Mouse (Mus musculus): ENCODE measurements around the gene Adarb2.

The Adarb2 gene

DNA sequence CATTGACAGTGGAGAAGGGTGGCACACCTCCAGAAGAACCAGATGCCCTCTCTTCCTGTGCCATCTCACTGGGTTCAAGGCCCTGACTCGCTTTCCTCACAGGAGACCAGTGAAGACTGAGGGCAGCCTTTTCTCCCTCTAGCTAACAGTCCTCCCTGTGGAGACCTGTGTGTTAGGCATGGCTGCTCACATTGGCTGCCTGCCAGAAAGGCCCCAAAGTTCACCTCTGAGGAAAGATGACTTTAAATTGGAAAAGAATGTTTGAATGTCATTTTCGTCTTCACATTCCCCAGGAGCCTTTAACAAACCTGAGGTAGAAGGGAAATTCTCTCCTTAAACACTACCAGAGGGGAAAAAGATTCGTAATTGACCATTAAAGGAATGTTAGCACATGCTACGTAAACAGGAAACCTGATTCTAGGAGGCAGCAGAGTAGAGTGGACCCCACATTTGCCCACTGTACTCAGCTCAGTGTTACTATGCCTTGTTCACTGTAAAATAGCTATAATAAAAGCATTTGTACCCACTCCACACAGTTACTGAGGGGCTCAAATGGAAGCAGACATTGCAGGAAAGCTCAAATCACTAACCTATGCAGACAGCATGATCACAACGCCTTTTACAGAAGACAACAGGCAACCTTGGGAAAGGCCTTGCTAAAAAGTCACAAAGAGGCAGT lies 285.2 kb downstream of the Adarb2 start:
- no peak for DNase-seq

DNA sequence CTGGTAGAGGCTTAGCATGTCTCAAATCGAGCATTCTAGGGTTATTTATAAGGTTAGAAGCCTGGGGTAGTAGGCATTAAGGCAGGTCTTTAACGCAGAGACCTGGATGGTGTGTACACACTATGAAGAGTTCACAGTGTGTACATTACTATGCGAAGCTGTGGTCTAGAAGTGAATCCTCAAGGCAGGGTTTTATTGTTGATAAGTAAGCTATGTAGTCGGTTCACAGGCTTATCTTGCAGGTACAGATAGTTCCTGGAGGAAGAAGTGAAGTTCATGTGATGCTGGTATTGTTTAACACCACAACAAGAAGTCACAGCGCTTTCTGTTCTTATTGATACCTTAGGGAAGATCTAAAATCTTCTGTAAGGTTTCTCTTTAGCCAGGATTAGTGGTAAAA lies 290.7 kb downstream of the Adarb2 start:
- DNase-seq = no peak

DNA sequence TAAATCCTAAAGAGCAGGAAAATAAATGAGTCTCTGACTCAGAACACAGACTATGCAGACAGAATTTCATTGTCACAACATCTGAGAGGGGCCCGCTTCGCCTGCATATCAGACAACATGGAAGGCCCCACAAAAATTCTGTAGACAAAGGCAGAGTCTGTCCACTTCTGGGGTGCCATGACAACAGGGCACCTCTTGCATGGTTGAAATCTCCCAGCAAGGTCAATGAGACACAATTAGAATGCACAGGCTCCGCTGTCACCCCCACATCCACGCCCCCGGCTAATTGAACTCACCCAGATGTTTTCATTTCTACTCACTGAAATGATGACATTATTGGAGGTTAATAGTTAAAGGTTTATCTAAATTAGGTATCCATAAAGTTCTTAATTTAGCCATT lies 296.9 kb downstream of the Adarb2 start:
- DNase-seq = no peak

DNA sequence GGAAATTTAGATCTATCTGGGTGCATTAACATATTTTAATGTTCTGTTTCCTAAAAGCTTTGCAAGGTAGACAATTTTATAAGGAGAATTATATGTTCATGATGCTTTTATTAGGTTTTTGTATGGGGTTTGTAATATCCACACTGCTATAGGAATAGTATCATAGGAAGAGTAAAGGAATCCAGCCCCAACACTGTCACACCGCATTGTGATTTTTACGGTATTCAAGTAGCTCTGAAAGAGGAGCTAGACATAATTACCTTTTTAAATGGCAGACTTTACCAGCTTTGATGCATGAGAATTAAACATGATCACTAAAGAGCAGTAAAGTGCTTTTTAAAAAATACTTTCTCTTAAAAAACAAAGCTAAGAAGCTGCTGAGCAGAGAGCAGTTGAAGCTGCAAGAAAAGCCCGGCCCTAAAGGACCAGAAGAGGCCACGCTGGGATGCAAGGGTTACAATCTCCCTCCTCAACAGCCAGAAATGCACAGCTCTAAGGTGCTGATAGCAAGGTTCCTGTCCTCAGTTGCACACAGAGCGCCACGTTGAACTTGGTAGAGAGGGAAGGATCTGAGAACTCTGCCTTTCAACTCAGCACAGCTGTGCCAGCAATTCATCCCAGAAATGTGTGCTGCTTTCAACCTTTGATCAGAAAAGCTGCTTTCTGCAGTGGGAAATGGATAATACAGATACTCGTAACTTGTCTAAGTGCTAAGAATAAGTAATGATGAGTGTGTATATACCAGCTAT lies 308.6 kb downstream of the Adarb2 start:
- no peak for DNase-seq

DNA sequence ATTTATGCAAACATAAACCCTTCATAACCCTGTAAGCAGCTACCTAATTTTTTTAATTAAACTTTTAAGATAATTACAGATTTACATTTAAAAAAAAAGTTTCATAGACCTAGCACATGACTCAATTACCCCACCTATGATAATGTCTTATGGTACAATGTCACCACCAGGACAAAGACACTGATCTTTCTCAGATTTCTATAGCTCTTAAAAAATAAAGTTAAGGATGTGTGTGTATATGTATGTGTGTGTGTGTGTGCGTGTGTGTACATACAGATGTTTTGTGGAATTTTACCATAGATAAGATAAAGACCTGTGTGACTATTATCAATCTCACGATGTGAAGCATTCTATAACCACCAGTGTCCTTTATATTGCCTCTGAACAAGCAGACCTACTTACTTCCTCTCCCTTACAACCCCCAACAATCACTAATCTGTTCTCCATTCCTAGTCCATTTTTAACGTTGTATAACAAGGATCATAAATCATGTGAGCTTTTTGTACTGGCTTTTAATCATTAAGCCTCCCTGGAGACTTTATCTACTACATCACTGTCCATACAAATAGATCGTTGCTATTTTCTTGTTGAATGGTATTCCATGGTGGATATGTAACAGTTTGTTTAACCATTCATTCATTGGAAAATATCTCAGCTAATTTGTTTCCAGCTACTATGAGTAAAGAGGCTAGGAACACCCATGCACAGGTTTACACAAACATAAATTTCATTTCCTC lies 313.5 kb downstream of the Adarb2 start:
- no peak for DNase-seq

DNA sequence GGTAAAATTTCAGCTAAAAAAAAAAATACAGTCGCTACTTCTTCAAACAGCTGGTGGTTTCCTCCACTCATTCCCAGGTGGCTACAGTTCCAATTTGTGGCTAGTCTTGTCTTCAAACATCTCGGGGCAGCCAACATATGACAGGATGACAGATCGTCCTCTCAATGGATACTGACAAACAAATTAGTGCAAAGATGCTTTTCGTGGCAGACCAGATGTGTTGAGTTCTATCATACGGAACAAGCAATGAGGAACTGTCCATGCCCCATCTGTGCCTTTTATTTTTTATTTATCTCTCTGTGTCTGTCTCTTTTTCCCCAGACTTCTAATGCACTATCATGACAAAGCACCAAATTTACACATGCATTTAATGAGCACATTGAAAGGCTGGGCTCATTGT lies 316.5 kb downstream of the Adarb2 start:
- DNase-seq = no peak

DNA sequence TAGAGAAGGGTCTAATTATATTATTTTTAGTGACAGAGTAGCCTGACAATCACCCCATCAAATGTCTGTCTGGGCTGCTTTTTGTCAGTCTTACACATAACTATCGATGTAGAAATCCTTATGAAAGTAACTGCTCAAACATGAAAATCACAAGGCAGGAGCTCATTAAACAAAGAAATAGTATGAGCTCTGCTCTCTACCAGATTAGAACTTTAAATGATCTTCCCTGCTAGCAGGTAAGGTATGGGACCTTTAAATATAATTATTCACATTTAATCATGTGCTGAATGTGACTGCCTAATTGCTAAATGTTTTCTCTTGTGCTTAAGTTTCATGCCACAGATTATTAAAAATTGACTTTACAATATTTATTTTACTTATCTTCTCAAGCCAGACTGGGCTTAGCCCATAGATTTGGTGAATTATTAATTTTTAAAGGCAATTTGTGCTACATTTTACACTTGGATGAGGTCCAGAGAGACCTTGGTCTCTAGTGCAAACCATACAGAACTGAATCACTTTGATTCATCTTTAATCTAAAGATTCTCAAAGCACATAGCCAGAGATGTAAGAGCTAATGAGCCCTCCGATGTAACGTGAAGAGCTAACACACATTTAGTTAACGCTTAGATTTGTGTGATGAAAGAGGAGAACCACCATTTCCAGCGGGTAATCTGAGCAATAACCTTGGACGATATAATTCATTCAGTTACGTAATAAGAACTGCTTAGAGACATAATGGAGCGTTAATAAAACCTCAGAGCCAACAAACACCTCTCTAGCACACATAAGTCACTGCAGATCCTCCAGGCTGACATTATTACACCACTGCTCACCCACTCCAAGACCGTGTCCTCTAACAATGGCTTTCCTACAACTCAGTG lies 323.3 kb downstream of the Adarb2 start:
- DNase-seq = no peak

DNA sequence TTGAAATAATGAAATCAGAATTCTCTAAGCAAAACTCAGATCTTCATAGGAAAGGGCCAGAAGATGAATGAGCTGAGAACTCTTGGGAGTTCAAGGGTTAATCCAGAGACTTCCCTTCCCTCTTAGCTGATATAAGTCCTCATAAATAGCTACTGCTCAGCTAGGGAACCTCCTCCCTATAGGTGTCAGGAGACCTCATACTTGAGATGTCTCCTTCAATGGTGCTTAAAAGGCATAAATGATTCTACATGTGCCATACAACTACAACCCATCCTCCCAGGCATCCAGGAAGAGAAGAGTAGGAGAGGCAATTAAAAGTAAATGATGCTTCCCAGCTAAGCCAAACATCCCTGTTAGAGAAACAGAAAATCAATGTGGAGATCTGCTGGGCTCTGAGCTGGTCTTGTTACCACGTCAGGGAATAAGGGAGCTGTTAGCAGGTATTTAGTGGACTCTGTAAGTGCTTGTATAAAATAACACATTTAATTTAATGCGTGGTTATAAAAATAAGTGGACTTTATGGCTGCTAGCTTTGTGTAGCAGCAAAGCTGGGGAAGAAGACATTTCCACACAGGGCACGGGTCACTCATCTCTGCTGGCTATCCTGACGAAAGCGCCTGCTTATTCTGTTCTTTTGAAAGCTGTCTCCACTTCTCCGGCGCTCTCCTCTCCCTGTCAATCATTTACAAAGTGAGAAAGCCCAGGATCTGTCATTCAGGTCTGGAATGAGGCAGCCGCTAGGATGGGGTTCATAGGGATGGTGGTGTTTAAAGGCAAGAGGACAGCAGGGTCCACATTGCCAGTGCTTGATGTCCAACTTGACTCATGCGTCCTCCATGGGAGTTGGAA lies 331.8 kb downstream of the Adarb2 start:
- no peak for DNase-seq

DNA sequence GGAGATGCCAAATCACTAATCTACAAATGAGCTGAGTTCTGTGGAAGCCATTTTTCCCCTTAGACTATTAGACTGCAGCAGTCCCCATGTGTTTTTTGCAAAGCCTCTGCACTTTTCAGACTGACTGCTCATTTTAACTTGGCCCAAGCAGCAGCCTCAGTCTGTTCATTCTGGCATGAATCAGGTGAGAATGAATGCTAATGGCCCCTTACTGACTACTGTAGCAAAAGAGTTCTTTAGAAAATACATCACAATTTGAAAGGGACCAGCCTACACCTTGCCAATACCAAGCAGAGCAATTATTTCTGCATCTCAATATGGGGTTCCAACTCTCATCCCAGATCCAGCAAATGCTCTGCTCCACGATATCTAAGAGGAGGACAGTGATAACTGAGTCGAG lies 335.8 kb downstream of the Adarb2 start:
- no peak for DNase-seq

DNA sequence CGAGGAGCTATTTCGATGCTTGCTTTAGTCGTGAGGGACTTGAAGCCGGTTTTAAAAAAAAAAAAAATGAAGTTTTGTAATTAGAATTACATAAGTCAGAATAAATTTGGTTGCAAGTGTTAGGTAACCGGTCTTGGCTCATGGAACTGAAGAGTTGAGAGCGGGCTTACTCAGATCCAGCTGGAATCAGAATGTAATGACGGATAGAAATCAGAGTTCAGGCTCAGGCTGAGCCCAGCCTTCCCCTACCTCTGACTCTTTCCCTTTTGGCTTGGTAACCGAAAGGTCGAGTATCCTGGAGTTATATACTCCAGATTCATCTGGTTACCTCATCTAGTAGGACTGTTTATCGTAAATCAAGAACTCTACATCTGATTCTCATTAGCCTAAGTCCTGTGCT lies 336.2 kb downstream of the Adarb2 start:
- no peak for DNase-seq

DNA sequence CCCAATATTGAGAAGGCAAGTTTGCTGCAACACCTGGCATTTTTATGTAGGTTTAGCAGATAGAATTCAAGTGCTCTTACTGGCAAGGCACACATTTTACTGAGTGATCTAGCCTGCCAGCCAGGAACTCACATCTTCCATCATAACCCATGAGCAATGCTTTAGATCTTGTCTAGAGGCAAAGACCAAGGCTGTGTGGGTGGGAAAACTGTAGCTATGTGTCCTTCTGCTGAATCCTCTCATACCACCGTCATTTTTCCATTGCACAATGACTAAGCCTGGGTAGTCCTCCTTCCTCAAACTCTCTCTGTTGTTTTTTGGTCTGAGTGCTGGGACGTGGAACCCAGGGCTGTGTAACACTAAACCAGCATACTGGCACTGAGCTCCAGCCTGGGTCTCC lies 340.0 kb downstream of the Adarb2 start:
- DNase-seq = no peak

DNA sequence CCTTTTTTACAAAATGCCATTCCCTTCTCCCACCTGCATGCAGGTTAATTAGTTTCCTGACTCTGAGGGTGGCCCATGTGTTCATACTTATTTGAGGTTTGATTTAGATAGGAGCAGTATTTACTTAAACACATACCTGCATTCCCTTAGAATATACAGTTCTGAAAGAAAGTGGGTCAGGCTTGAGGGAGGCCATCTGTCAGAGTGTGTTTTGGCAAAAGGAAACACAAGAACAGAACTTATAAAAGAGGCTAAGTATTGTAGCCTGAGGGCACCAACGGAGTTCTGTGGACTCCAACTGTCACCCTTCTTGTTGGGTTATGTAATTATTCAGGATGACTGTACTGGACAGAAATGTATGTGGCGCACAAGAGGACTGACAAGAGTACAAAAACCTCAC lies 349.6 kb downstream of the Adarb2 start:
- no peak for DNase-seq

DNA sequence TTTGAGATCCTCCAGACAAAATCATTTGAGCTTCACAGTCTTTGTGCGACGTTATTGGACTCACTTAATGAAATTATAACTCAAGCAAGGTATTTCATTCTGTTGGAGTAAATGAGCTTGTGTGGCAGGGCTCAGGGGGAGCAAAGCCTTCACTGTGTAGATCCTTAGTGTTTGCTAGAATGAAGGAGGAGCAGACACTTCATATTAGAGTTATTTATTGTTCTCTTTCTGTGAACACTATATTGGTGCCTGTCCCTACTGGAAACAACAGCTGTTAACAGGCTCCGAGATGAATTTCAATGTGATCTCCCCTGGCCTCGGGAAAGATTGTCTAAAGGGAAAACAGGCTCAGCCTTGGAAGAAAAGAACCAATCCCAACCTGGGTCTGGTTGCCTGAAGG lies 355.1 kb downstream of the Adarb2 start:
- DNase-seq = no peak

DNA sequence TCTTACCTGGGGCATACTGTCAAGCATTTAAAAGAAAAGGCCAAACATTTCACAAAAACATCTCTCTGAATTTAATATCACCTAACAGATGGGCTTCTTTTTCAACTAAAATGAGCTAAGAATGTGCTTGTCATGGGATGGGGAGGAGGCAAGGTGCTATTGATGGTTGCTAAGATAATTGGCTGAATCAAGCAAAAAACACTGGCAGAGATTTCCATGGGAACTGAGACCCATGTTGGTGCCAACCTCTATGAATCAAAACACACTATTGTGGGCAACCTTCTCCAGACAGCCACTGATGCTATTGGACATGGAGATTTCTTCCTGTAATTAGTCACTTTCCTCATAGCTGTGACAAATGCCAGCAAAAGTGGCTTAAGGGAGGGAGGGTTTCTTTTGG lies 357.8 kb downstream of the Adarb2 start:
- DNase-seq = no peak

DNA sequence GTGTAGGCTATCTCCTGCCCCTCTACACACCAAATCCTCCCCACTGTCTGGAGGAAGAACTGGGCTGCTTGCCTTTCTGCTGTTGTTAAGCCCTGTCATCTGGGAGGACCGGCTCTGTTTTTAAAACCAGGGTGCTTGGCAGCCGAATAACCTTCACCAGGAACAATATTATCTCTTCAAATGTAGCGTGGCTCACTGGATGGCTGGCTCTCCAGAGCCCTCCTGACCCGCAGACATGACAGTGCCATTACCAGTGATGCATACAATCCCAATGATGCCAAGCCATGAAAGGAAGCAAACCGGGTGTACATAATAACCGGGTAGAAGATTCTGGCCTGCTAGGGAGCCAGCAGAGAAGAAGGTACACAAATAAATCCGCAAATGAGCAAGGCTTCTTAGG lies 360.5 kb downstream of the Adarb2 start:
- DNase-seq = no peak

DNA sequence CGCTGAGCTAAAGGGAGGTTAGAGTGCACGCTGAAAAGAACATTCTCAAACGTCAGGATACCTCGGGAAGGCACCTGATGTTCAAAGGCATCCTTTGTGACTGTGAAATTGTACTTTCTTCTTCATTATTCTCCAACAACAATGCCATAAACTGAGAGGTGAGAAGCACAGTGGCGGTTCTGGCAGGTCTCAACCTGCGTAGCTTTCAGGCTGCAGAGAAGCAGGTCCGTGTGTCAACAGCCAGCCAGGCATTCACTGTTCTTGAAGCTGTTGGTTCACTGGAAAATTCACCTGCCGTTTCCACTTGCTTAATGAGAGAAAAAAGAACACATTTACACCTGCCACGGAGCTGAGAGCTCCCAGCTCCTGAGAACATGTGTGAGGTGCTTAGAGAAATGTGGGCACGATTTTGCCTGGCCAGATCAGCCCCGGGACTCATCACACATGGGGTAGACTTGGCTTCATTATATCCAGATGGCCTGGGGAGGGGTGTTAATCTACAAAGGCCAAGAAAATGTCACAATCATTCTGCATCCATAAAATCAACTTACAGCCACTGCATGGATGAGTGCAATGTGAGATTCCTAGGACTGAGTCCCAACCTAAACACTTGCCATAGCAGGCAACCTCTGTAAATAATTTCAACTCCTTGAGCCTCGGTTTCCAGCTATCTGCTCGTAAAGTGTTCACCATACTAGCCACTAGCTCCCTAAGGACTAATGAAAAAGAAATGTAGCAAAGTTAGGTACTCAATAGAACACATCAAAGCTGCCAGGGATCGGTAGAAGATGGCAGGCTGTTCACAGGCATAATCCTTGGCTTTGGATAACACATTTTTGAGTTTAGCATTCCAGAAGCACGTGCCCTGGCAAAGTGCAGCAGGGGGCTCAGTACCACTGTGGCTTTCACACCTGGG lies 364.7 kb downstream of the Adarb2 start:
- DNase-seq = no peak

DNA sequence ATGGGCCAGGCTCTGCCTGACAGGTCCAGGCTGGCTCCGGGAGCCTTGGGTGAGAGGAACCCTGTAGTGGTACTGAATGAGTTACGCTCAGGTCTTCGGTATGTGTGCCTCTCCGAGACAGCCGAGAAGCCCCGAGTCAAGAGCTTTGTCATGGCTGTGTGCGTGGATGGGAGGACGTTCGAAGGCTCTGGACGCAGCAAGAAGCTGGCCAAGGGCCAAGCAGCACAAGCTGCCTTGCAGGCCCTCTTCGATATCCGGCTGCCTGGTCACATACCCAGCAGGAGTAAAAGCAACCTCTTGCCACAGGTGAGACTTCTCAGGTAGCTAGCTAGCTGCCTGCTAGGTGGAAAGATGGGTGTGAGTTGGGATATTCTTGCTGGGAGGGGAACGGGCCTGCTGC lies 367.6 kb downstream of the Adarb2 start:
- DNase-seq = no peak

DNA sequence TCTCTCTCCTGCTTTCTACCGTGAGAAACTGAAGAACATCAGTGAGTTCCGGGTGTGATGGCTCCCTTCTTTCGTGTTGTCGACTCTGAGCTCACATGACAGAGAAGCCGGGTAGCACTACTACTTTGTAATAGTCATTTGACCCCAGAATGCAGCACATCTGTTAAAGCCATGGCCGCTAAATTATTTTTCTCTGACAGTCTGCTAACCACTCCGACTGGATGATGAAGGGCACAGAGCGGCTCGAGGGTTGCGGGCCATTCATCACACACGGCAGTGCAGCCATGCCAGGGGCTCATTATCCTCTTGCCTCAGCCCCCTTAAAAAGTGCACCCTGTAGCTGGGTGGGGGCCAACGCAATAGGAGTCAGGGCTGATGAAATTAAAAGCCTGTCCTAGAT lies 371.2 kb downstream of the Adarb2 start:
- no peak for DNase-seq

DNA sequence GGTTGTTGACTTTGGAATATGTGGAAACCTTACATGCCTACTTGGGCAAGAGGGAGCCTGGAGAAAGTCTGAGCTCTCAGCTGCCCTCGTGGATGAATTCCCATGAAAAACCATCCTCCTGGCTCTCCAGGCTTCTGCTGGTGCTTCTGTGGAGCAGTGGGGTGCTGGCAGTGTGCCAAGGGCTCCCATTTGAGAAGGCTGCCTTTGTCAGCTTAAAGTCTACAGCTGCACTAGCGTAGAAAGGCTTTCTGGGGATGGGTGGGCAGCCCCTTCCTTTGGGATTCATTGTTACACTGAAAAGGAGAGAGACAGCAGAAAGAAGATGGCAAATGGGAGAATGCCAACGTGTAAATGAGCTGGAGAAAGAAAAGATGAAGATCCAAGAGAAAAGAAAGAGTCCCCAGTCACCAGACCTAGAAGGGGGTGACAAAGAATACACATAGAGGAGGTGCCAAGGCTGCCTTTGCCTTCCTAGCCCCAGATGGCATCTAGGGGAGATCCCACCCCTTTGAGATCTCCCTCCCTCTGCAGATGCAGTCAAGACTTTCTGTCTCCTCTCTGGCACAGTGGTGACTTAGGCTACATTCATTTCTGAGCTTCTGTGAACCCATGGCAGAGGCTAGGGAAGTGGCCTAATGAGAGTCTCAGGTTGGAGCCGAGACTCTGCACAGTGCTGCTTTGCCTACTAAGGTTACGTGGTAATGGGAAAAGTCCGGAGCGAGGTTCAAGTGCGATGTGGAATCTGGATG lies 381.8 kb downstream of the Adarb2 start:
- DNase-seq = no peak

DNA sequence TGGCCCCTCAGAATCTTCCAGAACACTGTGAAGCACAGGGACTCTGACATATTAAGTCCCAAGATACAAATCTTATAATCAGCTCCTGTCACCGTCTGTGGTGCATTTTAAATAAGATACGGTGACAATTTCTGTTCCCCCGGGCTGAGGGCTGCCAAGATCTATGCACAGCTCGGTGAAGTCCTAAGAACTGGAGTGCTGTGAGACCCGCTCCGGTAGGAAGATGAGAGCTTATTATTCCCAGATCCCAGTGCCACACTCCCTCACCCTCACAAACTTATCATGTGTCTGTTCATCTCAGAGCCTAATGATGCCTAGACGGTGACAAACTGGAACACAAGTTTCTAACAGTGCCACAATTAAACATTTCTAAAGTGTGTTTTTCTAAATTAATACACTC lies 384.8 kb downstream of the Adarb2 start:
- no peak for DNase-seq
